Mouse (Mus musculus): ENCODE results near the gene Pibf1. TPM values are rescaled to one million over a fixed set of nuclear protein-coding genes. Genes with fewer than 3 reads are reported as not detected.

Gene Pibf1
- total RNA-seq, 2 experiments from 2014 or later: 13.6 to 15.0 TPM

GRCm38 (mm10) chr14:99108762-99109161 lies 9.5 kb downstream of the Pibf1 start:
- DNase-seq (ENCODE audit: extremely low spot score in 1 of 2, low spot score in 2 of 2): no peak
- Histone ChIP-seq H3K4me3 (no peak overlapping the region), H3K27ac (no peak overlapping the region)
- TF ChIP-seq CTCF (IDR thresholded peaks at IDR 0.05): no peak
- intact Hi-C loops (cut with DNase I): no loop called here

- intact Hi-C loops (cut with DNase I): no loop called here
- no peak for DNase-seq (ENCODE audit: extremely low spot score in 1 of 2, low spot score in 2 of 2)
- H3K27ac ChIP-seq: no peak overlapping the region
Observed at GRCm38 (mm10) chr14:99117576-99117975, 18.4 kb downstream of the Pibf1 start.

GRCm38 (mm10) chr14:99121584-99122339 lies 22.5 kb downstream of the Pibf1 start:
- intact Hi-C loops (cut with DNase I): no loop called here
- H3K4me3 ChIP-seq: no peak overlapping the region
- H3K27ac ChIP-seq: no peak overlapping the region
- no peak for TF ChIP-seq CTCF (IDR thresholded peaks at IDR 0.05)
- no peak for DNase-seq (ENCODE audit: extremely low spot score in 1 of 2, low spot score in 2 of 2)

More at GRCm38 (mm10) chr14:99117576-99117975, 18.4 kb downstream of the Pibf1 start:
- TF ChIP-seq CTCF (IDR thresholded peaks at IDR 0.05): peak; percentile 38
- H3K4me3 ChIP-seq: no peak overlapping the region

DNA sequence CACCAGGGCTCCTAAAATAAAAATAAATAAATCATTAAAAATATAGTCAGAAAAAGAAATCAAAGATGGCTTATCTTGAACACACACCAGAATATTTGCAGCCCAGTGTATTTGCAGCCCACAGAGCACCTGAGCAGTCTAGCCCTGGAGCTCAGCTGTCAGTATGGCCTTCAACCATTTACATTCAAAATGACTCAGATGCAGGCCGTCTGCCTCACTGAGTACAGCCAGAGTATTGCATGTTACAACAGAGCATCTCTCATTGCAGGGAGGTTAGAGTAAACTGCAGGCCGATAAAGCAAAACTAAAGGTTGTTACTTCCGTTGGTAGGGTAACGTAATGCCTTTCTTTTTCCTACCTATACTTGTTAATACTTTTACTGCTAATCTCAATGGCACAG lies 24.9 kb downstream of the Pibf1 start:
- Histone ChIP-seq H3K4me3 (no peak overlapping the region), H3K27ac (no peak overlapping the region)
- TF ChIP-seq CTCF (IDR thresholded peaks at IDR 0.05): no peak
- intact Hi-C loops (cut with DNase I): no loop called here
- no peak for DNase-seq (ENCODE audit: extremely low spot score in 1 of 2, low spot score in 2 of 2)

GRCm38 (mm10) chr14:99126713-99127112 lies 27.5 kb downstream of the Pibf1 start:
- no peak for DNase-seq (ENCODE audit: extremely low spot score in 1 of 2, low spot score in 2 of 2)
- Histone ChIP-seq H3K27ac (no peak overlapping the region), H3K4me3 (no peak overlapping the region)
- TF ChIP-seq CTCF (IDR thresholded peaks at IDR 0.05): no peak
- intact Hi-C loops (cut with DNase I): no loop called here

GRCm38 (mm10) chr14:99127509-99127908 lies 28.3 kb downstream of the Pibf1 start:
- TF ChIP-seq CTCF (IDR thresholded peaks at IDR 0.05): no peak
- no peak overlapping the region for H3K27ac ChIP-seq
- intact Hi-C loops (cut with DNase I): no loop called here
- H3K4me3 ChIP-seq: no peak overlapping the region
- DNase-seq (ENCODE audit: extremely low spot score in 1 of 2, low spot score in 2 of 2): no peak

DNA sequence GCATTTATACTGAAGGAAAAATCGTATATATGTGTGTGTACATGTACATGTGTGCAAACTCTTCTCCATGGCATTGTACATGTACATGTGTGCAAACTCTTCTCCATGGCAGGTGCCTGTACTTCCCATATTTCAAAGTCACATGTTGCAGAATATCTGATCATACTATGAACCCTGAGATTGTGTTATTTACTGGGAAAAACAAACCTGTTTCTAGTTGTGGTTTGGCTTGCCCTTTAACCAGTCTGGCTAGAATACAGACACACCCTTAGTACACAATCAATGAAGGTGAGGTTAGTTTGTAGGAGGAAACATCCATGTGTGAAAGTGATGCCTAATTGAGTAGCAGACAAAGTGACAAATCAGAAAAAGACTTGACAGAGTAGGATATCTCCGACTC lies 29.8 kb downstream of the Pibf1 start:
- no peak overlapping the region for H3K27ac ChIP-seq
- no peak overlapping the region for H3K4me3 ChIP-seq
- no peak for TF ChIP-seq CTCF (IDR thresholded peaks at IDR 0.05)
- DNase-seq (ENCODE audit: extremely low spot score in 1 of 2, low spot score in 2 of 2): no peak
- intact Hi-C loops (cut with DNase I): no loop called here

- no peak overlapping the region for H3K27ac ChIP-seq
- intact Hi-C loops (cut with DNase I): no loop called here
- TF ChIP-seq CTCF (IDR thresholded peaks at IDR 0.05): no peak
- no peak overlapping the region for H3K4me3 ChIP-seq
- no peak for DNase-seq (ENCODE audit: extremely low spot score in 1 of 2, low spot score in 2 of 2)
Observed at GRCm38 (mm10) chr14:99134048-99134447, 34.8 kb downstream of the Pibf1 start.

DNA sequence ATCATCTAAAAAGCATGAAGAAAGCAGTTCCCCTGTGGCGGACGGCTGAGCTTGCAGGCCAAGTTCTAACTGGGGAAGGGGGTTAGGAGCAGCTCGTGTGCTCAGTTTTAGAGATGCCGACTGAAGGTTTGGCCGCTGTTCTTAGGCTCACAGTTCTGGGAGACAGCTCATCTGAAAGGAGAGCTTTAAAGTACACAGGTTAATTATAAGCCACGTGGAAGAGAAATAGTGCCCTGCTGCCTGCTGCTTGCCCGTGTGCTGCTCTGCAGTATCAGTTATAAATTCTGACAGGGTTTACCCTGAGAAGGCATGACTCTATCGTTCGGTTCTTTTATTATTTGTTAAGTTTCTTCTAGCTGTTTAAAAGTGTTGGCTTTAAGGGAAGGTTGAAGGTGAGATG lies 36.5 kb downstream of the Pibf1 start:
- Histone ChIP-seq H3K4me3 (no peak overlapping the region), H3K27ac (no peak overlapping the region)
- intact Hi-C loops (cut with DNase I): no loop called here
- DNase-seq (ENCODE audit: extremely low spot score in 1 of 2, low spot score in 2 of 2): no peak
- no peak for TF ChIP-seq CTCF (IDR thresholded peaks at IDR 0.05)

DNA sequence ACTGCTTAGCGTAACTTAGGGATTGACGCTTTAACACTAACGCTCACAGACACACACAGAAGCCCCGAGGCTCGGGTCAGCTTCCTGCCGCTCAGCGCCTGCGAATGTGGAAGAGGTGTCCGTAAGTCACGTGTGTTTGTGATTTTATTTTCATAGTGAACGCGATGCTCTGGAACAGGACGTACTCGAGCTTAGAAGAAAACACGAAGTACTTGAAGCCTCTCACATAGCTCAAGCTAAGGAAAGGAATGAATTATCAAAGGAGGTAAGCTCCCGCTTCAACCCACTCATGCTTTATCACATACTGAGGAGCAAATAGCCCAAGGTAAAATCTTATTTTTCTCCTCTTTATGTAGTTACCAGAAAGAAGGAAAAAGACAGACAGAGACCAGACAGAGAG lies 37.1 kb downstream of the Pibf1 start:
- DNase-seq (ENCODE audit: extremely low spot score in 1 of 2, low spot score in 2 of 2): no peak
- Histone ChIP-seq H3K27ac (no peak overlapping the region), H3K4me3 (no peak overlapping the region)
- TF ChIP-seq CTCF (IDR thresholded peaks at IDR 0.05): no peak
- intact Hi-C loops (cut with DNase I): no loop called here

- Histone ChIP-seq H3K4me3 (no peak overlapping the region), H3K27ac (no peak overlapping the region)
- no peak for TF ChIP-seq CTCF (IDR thresholded peaks at IDR 0.05)
- intact Hi-C loops (cut with DNase I): loop anchor here (5.0 kb wide), 1 partner anchor 157 kb away; the partner anchor contains the start of gene Klf5
- no peak for DNase-seq (ENCODE audit: extremely low spot score in 1 of 2, low spot score in 2 of 2)
Observed at GRCm38 (mm10) chr14:99140036-99140435, 40.8 kb downstream of the Pibf1 start.

DNA sequence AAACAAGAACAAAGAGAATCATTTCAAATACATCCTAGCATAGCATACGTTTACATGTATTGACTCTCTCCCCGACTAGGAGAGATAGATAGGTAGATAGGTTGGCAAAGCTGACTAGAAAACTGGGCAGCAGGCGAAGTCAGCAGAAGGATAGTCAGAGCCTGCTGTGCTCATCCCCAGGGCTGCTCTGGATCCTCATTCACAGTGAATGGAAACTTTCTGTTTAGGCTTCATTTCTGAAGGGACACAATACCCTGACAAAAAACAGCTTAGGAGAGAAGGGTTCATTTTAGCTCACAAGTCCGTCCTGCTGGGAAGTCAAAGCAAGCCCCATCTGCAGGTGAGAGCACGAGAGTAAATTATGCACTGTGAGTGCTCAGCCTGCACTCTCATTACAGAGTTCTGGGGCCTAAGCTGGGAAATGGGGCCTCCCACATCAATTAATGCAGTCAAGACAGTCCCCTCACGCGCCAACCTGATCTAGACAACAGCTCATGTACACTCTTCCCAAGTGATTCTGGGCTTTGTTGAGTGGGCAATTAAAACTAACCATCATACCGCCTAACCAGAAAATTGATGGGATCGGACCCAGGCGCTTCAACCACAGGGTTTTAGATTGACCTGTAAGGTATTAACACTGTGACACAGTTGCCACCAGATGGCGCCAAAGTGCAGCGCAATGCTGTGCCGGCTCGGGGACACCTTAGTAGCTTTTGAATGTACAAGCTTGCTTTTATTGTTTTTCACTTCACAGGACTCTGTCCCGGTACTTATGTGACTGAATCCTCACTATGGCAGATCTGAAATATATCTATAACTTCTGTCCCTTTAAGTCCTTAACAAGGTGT lies 42.8 kb downstream of the Pibf1 start:
- no peak overlapping the region for H3K27ac ChIP-seq
- DNase-seq (ENCODE audit: extremely low spot score in 1 of 2, low spot score in 2 of 2): peak; percentile 75 to 82
- intact Hi-C loops (cut with DNase I): loop anchor here (1.0 to 5.0 kb wide), 2 partner anchors 155 to 752 kb away; partner anchors contain the start of gene Klf5
- H3K4me3 ChIP-seq: no peak overlapping the region
- TF ChIP-seq CTCF (IDR thresholded peaks at IDR 0.05): peak; percentile 96
